Mouse (Mus musculus) stomach, postnatal 0 days (tissue): Measurements from ENCODE around the gene Trp53inp2.

Experiments used
- CTCF ChIP-seq: IDR thresholded peaks from 2 replicates; pipeline ENCODE4 v1.5.1; 2016; ENCODE audit warnings: antibody characterized with exemption, low read depth, mild to moderate bottlenecking, moderate library complexity
- EP300 ChIP-seq: optimal IDR thresholded peaks from 2 replicates; pipeline ENCODE3; 2016; ENCODE audit warnings: antibody characterized with exemption

GRCm38 (mm10) chr2:155381060-155381437, 190 bp downstream of the Trp53inp2 start:
- no peak for TF ChIP-seq CTCF
- TF ChIP-seq EP300, result no peak
